Mouse (Mus musculus): Measurements from ENCODE around the gene Znrf3. TPM values are rescaled to one million over a fixed set of nuclear protein-coding genes. Genes with fewer than 3 reads are reported as not detected.

Gene Znrf3
- total RNA-seq, 4 experiments from 2014 or later, result 5.4 to 6.7 (median 6.3) TPM

GRCm38 (mm10) chr11:5318976-5319375, 125.7 kb downstream of the Znrf3 start:
- DNase-seq (ENCODE audit: low spot score in 2 of 2), result peak in 1 of 2 experiments; percentile 36

- no peak for DNase-seq (ENCODE audit: low spot score in 2 of 2)
Observed at GRCm38 (mm10) chr11:5318035-5318775, 126.4 kb downstream of the Znrf3 start.

- no peak for DNase-seq (ENCODE audit: low spot score in 2 of 2)
Observed at GRCm38 (mm10) chr11:5314796-5315195, 129.9 kb downstream of the Znrf3 start.

GRCm38 (mm10) chr11:5314330-5314741, 130.3 kb downstream of the Znrf3 start:
- no peak for DNase-seq (ENCODE audit: low spot score in 2 of 2)

- DNase-seq (ENCODE audit: low spot score in 2 of 2), result no peak
Observed at GRCm38 (mm10) chr11:5307024-5307905, 137.4 kb downstream of the Znrf3 start.

GRCm38 (mm10) chr11:5306017-5306416, 138.6 kb downstream of the Znrf3 start:
- no peak for DNase-seq (ENCODE audit: low spot score in 2 of 2)

- DNase-seq (ENCODE audit: low spot score in 2 of 2), result no peak
Observed at GRCm38 (mm10) chr11:5304526-5304925, 140.1 kb downstream of the Znrf3 start.

- no peak for DNase-seq (ENCODE audit: low spot score in 2 of 2)
Observed at GRCm38 (mm10) chr11:5298007-5298372, 146.7 kb downstream of the Znrf3 start.

- no peak for DNase-seq (ENCODE audit: low spot score in 2 of 2)
Observed at GRCm38 (mm10) chr11:5297148-5298006, 147.3 kb downstream of the Znrf3 start.

- DNase-seq (ENCODE audit: low spot score in 2 of 2), result no peak
Observed at GRCm38 (mm10) chr11:5296576-5297115, 148.0 kb downstream of the Znrf3 start.

- no peak for DNase-seq (ENCODE audit: low spot score in 2 of 2)
Observed at GRCm38 (mm10) chr11:5294805-5295204, 149.8 kb downstream of the Znrf3 start.

- DNase-seq (ENCODE audit: low spot score in 2 of 2), result peak in 1 of 2 experiments; percentile 38
Observed at GRCm38 (mm10) chr11:5290691-5291090, 154.0 kb downstream of the Znrf3 start.

- no peak for DNase-seq (ENCODE audit: low spot score in 2 of 2)
Observed at GRCm38 (mm10) chr11:5289826-5290580, 154.6 kb downstream of the Znrf3 start.

GRCm38 (mm10) chr11:5283987-5284386, 160.7 kb downstream of the Znrf3 start:
- DNase-seq (ENCODE audit: low spot score in 2 of 2), result no peak

GRCm38 (mm10) chr11:5280932-5281331, 163.7 kb downstream of the Znrf3 start:
- DNase-seq (ENCODE audit: low spot score in 2 of 2), result no peak

- DNase-seq (ENCODE audit: low spot score in 2 of 2), result no peak
Observed at GRCm38 (mm10) chr11:5278463-5278862, 166.2 kb downstream of the Znrf3 start.

GRCm38 (mm10) chr11:5277307-5277971, 167.2 kb downstream of the Znrf3 start:
- DNase-seq (ENCODE audit: low spot score in 2 of 2), result peak; percentile 26 to 57

- DNase-seq (ENCODE audit: low spot score in 2 of 2), result peak; percentile 39 to 59
Observed at GRCm38 (mm10) chr11:5275216-5275615, 169.4 kb downstream of the Znrf3 start.

- DNase-seq (ENCODE audit: low spot score in 2 of 2), result no peak
Observed at GRCm38 (mm10) chr11:5272536-5273234, 172.0 kb downstream of the Znrf3 start.
